Mouse (Mus musculus): Measurements from ENCODE around the gene Ptprt. TPM values are rescaled to one million over a fixed set of nuclear protein-coding genes. Genes with fewer than 3 reads are reported as not detected.
"Not testable (repeated sequence)": the region's sequence is repeated elsewhere in the genome, so short reads cannot be mapped to it uniquely, and the experiment has no call there.

Ptprt gene
- polyA plus RNA-seq, 1 experiment from 2014 or later, result 2.3 TPM

GRCm38 (mm10) chr2:162182621-162183475 is 478.1 kb downstream of the Ptprt start:
- 59% methylated on average over 20 of the region's 20 CpGs for WGBS
- H3K27me3 ChIP-seq, result no peaks in the 10 kb centered on the region
- no peak overlapping the region for H3K9ac ChIP-seq (replicated peaks)
- no peak for ATAC-seq (ENCODE audit: low FRiP score, low read depth)
- H3K4me3 ChIP-seq, result no peak overlapping the region
- peak overlapping the region; percentile 10; the same call in 1 of the 2 replicates for H3K4me2 ChIP-seq (replicated peaks)
- no peak overlapping the region for H3K27ac ChIP-seq (replicated peaks)
- H3K9me3 ChIP-seq, result no peaks in the 10 kb centered on the region
- no peaks in the 10 kb centered on the region for H3K36me3 ChIP-seq
- no peaks in the 10 kb centered on the region; the same call in 1 of the 2 replicates for H3K4me1 ChIP-seq

GRCm38 (mm10) chr2:162181826-162182225 is 479.1 kb downstream of the Ptprt start:
- Histone ChIP-seq H3K4me2 (replicated peaks) (no peak overlapping the region), H3K27me3 (no peaks in the 10 kb centered on the region), H3K36me3 (no peaks in the 10 kb centered on the region), H3K4me3 (no peak overlapping the region), H3K27ac (replicated peaks) (no peak overlapping the region), H3K4me1 (no peaks in the 10 kb centered on the region; the same call in 1 of the 2 replicates), H3K9me3 (no peaks in the 10 kb centered on the region), H3K9ac (replicated peaks) (no peak overlapping the region)
- no peak for ATAC-seq (ENCODE audit: low FRiP score, low read depth)
- WGBS, result 86% methylated on average over 2 of the region's 2 CpGs

- ATAC-seq (ENCODE audit: low FRiP score, low read depth), result no peak
- no peaks in the 10 kb centered on the region for H3K9me3 ChIP-seq
- H3K27ac ChIP-seq (replicated peaks), result no peak overlapping the region
- no peaks in the 10 kb centered on the region for H3K4me1 ChIP-seq
- no peaks in the 10 kb centered on the region for H3K36me3 ChIP-seq
- no peak overlapping the region for H3K9ac ChIP-seq (replicated peaks)
- WGBS, result 88% methylated on average over 1 of the region's 1 CpGs
- H3K27me3 ChIP-seq, result no peaks in the 10 kb centered on the region
- no peak overlapping the region for H3K4me3 ChIP-seq
- no peak overlapping the region for H3K4me2 ChIP-seq (replicated peaks)
Measured at GRCm38 (mm10) chr2:162172529-162172928, 488.4 kb downstream of the Ptprt start.

GRCm38 (mm10) chr2:162141845-162142411 is 519.0 kb downstream of the Ptprt start:
- H3K9ac ChIP-seq (replicated peaks), result no peak overlapping the region
- no peak overlapping the region for H3K27ac ChIP-seq (replicated peaks)
- H3K9me3 ChIP-seq, result no peaks in the 10 kb centered on the region
- no peak overlapping the region for H3K4me2 ChIP-seq (replicated peaks)
- H3K4me1 ChIP-seq, result no peaks in the 10 kb centered on the region
- no peaks in the 10 kb centered on the region for H3K27me3 ChIP-seq
- 96% methylated on average over 3 of the region's 3 CpGs for WGBS
- ATAC-seq (ENCODE audit: low FRiP score, low read depth), result no peak
- H3K4me3 ChIP-seq, result no peak overlapping the region
- no peaks in the 10 kb centered on the region for H3K36me3 ChIP-seq

GRCm38 (mm10) chr2:162136176-162136575 is 524.8 kb downstream of the Ptprt start:
- 83% methylated on average over 3 of the region's 3 CpGs for WGBS
- H3K4me1 ChIP-seq; H3K9me3 ChIP-seq; ATAC-seq (ENCODE audit: low FRiP score, low read depth); H3K27me3 ChIP-seq; H3K36me3 ChIP-seq; H3K9ac ChIP-seq (replicated peaks); H3K27ac ChIP-seq (replicated peaks); H3K4me3 ChIP-seq; H3K4me2 ChIP-seq (replicated peaks): not testable (repeated sequence)

GRCm38 (mm10) chr2:162131607-162132304 is 529.2 kb downstream of the Ptprt start:
- Histone ChIP-seq H3K36me3 (no peaks in the 10 kb centered on the region), H3K27me3 (0 out of 2 replicates have a peak, but pooled peaks cover 4% of the 10 kb centered on the region), H3K9me3 (no peaks in the 10 kb centered on the region), H3K4me1 (no peaks in the 10 kb centered on the region), H3K27ac (replicated peaks) (no peak overlapping the region), H3K4me3 (no peak overlapping the region), H3K9ac (replicated peaks) (no peak overlapping the region), H3K4me2 (replicated peaks) (no peak overlapping the region)
- peak; percentile 90 for ATAC-seq (ENCODE audit: low FRiP score, low read depth)
- WGBS, result 67% methylated on average over 4 of the region's 4 CpGs

GRCm38 (mm10) chr2:162129896-162130295 is 531.1 kb downstream of the Ptprt start:
- Histone ChIP-seq H3K4me1 (no peaks in the 10 kb centered on the region), H3K9me3 (no peaks in the 10 kb centered on the region), H3K27ac (replicated peaks) (no peak overlapping the region), H3K9ac (replicated peaks) (no peak overlapping the region), H3K27me3 (no peaks in the 10 kb centered on the region), H3K4me3 (no peak overlapping the region), H3K4me2 (replicated peaks) (no peak overlapping the region), H3K36me3 (no peaks in the 10 kb centered on the region)
- no peak for ATAC-seq (ENCODE audit: low FRiP score, low read depth)
- 89% methylated on average over 1 of the region's 1 CpGs for WGBS

GRCm38 (mm10) chr2:162118041-162118440 is 542.9 kb downstream of the Ptprt start:
- Histone ChIP-seq H3K9me3 (no peaks in the 10 kb centered on the region), H3K27ac (replicated peaks) (no peak overlapping the region), H3K4me1 (no peaks in the 10 kb centered on the region), H3K9ac (replicated peaks) (no peak overlapping the region), H3K27me3 (no peaks in the 10 kb centered on the region), H3K4me2 (replicated peaks) (no peak overlapping the region), H3K4me3 (no peak overlapping the region), H3K36me3 (no peaks in the 10 kb centered on the region)
- WGBS, result 81% methylated on average over 2 of the region's 2 CpGs
- no peak for ATAC-seq (ENCODE audit: low FRiP score, low read depth)

- H3K4me3 ChIP-seq, result no peak overlapping the region
- no peaks in the 10 kb centered on the region for H3K36me3 ChIP-seq
- 77% methylated on average over 3 of the region's 3 CpGs for WGBS
- no peaks in the 10 kb centered on the region for H3K9me3 ChIP-seq
- H3K27ac ChIP-seq (replicated peaks), result no peak overlapping the region
- H3K4me2 ChIP-seq (replicated peaks), result no peak overlapping the region
- ATAC-seq (ENCODE audit: low FRiP score, low read depth), result no peak
- H3K9ac ChIP-seq (replicated peaks), result no peak overlapping the region
- no peaks in the 10 kb centered on the region for H3K4me1 ChIP-seq
- no peaks in the 10 kb centered on the region for H3K27me3 ChIP-seq
Measured at GRCm38 (mm10) chr2:162082391-162082790, 578.6 kb downstream of the Ptprt start.

GRCm38 (mm10) chr2:162080717-162081398 is 580.1 kb downstream of the Ptprt start:
- 49% methylated on average over 1 of the region's 1 CpGs for WGBS
- Histone ChIP-seq H3K27me3 (no peaks in the 10 kb centered on the region), H3K27ac (replicated peaks) (no peak overlapping the region), H3K4me3 (no peak overlapping the region), H3K4me1 (no peaks in the 10 kb centered on the region), H3K9me3 (no peaks in the 10 kb centered on the region), H3K36me3 (no peaks in the 10 kb centered on the region), H3K9ac (replicated peaks) (no peak overlapping the region), H3K4me2 (replicated peaks) (no peak overlapping the region)
- ATAC-seq (ENCODE audit: low FRiP score, low read depth), result no peak

GRCm38 (mm10) chr2:162078571-162079280 is 582.2 kb downstream of the Ptprt start:
- ATAC-seq (ENCODE audit: low FRiP score, low read depth), result no peak
- no peaks in the 10 kb centered on the region for H3K36me3 ChIP-seq
- H3K27ac ChIP-seq (replicated peaks), result no peak overlapping the region
- no peak overlapping the region for H3K4me2 ChIP-seq (replicated peaks)
- H3K9me3 ChIP-seq, result no peaks in the 10 kb centered on the region
- H3K27me3 ChIP-seq, result no peaks in the 10 kb centered on the region
- WGBS, result 91% methylated on average over 5 of the region's 5 CpGs
- H3K4me1 ChIP-seq, result no peaks in the 10 kb centered on the region
- H3K9ac ChIP-seq (replicated peaks), result no peak overlapping the region
- no peak overlapping the region for H3K4me3 ChIP-seq
